Mouse (Mus musculus) skeletal muscle tissue, adult 2 months (tissue): ENCODE measurements at regions not wholly inside any gene's neighbourhood (a gene's known extent, or its start where the extent isn't known, plus 50 kb on each side); places are given as distances from the start of the nearest gene placed in this dataset.

Source experiments
- DNase-seq: peaks from one replicate; pipeline ENCODE4 v3.0.0-alpha.2; 2012; ENCODE audit warnings: low read depth, low spot score

DNA sequence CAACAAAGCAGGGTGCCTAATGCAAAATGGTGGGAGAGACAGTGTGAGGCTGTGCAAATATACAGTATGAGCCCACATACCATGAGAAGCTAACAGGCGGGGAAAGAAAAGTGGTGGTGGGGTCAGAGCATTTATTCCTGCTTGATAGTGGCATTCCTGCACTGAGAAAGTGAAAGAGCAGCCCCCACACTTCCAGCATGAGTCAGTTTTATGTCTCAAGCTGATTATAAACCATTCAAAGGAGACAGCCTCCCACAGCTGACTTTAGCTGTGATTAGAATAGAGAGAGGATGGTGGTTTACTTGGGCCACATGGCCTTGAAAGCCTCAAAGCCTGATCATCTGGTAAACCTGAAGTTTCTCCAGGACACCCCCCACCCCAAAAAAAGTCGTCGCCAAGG lies 64.4 kb downstream of the Gm43517 start:
- DNase-seq = no peak

- DNase-seq = no peak
Observed at GRCm38 (mm10) chr12:49468059-49468458, 83.1 kb downstream of the Gm43517 start.

DNA sequence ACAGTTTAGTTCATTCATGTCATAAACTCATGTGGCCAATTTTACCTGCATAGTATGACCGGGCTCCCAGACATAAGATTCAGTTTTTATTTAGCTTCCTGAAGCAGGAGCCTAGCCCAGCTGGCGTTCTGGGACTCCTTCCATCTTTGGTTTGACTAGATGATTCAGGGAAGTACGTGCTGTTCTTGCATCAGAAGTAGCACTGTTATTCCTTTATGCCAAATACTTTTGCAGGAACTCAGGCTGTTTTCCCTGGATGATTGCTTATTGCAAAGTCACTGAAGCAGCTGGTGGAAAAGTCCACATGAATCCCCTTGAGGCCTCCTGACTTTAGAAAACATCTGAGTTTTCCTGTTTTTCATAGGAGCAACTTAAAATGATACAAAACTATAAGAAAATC lies 88.4 kb downstream of the Gm43517 start:
- peak; percentile 78 for DNase-seq

DNA sequence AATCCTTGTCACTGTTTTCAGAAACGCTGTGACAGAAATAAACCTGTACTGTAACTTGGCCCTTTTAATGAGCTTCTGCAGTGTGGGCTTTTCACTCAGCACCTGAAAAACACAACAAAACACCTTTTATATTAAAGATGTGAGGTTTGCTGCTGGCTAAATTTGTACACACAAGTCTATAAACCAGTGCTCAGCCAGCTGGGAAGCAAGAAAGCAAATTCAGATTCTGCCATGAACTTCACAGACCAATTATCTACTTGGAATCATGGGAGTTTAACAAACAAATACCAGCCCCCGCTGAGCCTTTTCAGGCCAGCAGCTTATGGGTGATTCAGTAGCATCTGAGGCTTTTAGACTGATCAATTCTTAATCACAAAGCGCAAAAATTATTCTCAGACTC lies 95.7 kb downstream of the Gm43517 start:
- no peak for DNase-seq

DNA sequence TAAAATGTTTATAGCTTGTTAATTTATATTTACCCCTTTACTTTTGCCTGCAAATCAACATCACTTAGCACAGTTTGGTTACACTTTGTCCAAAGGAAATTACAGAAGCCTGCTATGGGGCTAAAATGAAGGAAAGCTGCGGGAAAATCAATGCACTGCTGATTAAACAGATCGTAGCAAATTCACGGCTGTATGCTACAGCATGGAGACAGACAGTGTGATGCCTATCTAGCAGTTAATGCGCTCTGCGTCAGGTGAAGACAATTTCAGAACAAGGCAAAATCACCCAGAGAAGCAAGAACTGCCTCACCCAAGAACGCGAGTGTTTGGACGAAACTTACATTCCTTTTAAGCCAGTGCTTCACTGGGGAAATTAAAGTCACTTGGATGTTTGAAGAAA lies 96.2 kb downstream of the Gm43517 start:
- no peak for DNase-seq

DNA sequence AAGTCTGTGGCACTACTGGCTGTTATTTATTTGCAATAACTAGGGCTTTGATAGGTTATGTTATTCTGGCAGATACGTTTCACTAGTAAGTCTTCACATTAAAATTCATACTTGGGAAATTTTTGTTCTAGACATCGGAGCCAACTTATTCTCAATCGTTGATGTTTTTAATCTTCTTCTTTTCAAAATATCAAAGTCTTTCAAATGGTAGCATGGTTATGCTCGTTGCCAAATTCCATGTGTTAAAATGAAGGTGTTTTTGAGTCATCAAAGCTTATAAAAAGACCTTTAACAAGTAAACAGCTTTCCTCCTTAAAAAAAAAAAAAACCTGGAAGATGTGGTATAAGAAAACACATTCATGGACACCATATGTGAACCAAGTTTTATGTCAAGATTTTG lies 97.4 kb downstream of the Gm43517 start:
- DNase-seq = no peak

- DNase-seq = no peak
Observed at GRCm38 (mm10) chr12:49484070-49484770, 99.2 kb downstream of the Gm43517 start.

GRCm38 (mm10) chr12:49513131-49513530 lies 128.2 kb downstream of the Gm43517 start:
- peak; percentile 10 for DNase-seq

DNA sequence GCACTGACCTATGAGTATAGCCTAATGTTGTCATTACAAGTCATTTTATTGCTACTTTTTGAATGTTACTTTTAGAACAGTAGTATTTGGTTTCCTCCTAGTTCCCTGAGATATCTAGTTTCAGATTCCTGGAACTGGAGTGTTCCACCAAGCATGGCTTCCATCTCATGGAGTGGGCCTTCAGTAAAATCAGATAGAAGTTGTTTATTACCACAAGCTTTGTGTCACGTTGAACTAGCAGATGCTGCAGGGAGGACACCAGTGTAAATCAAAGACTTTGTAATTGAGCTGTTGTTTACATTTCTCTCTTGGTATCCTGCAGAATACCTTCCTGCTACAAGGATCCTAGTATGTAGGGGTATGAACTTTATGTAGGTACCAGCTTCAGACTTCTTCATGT lies 129.6 kb downstream of the Gm43517 start:
- DNase-seq = no peak
